Mouse (Mus musculus) lung, postnatal 25 days (tissue): ENCODE measurements around the gene Zfp13.

ENCODE experiments used
- DNase-seq: peaks from one replicate; pipeline ENCODE4 v3.0.0; 2022; ENCODE audit warnings: low spot score

The Zfp13 gene

DNA sequence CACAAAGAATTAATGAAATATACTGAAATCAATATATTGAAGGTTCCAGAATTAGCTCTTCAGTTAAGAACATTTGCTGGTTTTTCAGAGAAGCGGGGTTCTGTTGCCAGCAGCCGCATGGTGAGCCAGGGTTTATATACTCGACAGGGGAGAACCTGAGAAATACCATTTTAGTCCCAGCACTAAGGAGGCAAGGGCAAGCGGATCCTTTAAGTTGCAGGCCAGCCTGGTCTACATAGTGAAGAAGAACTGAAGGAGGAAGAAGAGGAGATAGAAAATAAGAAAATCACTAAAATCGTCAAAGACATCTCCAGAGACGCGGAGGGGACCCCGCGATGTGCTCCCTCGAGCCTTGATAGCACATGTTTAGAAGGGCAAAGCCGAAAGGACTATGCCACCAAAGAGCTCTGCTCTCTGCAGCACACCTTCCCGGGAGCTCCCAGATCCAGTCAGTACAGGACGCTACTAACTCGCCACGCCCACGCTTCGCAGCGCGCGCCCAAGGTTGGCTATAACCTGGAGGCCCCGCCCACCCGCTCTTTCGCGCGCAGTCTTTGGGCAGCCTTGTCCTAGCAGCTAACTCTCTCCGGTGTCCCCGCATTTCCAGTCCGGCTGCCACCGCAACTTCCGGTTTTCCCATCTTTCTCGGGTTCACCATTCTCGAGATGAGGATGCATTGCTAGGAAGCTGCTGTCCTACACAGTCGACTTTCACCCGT lies 6.9 kb downstream of the Zfp13 start:
- DNase-seq, result peak; percentile 95

- no peak for DNase-seq
Observed at GRCm38 (mm10) chr17:23587253-23587652, 12.0 kb downstream of the Zfp13 start.

DNA sequence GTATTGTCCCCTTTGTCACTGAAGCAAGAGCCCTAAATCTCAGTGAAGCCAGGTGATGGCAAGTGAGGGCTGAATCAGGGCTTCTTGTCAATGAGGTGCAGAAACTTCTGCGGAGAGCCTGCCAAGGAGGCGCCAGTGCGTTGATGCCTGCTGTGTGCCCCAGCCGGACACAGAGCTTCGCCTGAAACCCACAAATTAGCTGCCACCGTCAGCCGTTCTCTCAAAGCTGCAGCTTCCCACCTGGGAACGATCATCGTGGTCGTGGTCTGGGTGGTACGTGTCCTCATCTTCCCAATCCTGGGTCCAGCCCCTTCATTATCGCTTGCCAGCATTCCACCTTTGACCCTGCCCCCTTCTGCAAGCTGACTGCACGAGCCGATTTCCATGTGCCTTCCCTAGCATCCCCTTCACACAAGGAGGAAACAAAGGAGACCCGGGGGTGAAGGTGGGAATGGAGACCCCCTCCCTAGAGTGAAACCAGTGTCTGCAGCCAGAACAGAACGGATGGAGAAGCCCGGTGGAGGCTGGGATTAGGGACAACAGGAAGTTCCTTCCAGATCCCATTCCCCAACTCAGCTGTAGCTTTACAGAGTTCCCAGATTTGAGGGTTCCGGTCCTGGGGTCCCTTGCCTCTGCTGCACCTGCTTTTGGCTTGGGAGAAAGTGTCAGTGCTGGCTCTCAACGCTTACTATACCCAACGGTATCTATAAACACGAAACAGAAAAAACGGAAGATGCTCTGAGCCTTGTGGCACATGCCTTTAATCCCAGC lies 13.4 kb downstream of the Zfp13 start:
- no peak for DNase-seq

GRCm38 (mm10) chr17:23584786-23585185 lies 14.5 kb downstream of the Zfp13 start:
- no peak for DNase-seq

GRCm38 (mm10) chr17:23575951-23576552 lies 23.2 kb downstream of the Zfp13 start:
- no peak for DNase-seq

- DNase-seq, result no peak
Observed at GRCm38 (mm10) chr17:23574130-23574529, 25.2 kb downstream of the Zfp13 start.

GRCm38 (mm10) chr17:23572059-23572458 lies 27.2 kb downstream of the Zfp13 start:
- DNase-seq, result no peak

- no peak for DNase-seq
Observed at GRCm38 (mm10) chr17:23571084-23571483, 28.2 kb downstream of the Zfp13 start.

- peak; percentile 61 for DNase-seq
Observed at GRCm38 (mm10) chr17:23570017-23570416, 29.3 kb downstream of the Zfp13 start.

DNA sequence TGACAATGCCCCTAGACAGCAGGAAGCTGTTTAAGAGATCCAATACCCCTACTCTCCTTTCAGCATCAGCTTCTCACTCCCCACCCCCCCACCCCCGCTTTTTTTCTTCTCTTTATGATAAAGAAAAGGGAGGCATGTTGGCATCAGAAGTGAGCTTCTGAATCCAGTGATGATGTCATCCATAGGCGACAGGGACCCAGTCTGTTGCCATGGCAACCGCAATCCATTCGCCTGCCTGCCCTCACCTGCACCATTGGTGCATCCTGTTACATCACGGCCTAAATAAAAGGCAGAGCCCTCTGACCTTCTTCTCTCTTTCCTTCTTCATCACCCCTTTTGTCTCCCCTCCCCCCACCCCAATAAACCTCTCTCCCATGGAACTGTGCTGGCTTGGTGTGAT lies 30.9 kb downstream of the Zfp13 start:
- no peak for DNase-seq

GRCm38 (mm10) chr17:23566787-23567186 lies 32.5 kb downstream of the Zfp13 start:
- DNase-seq, result no peak

- no peak for DNase-seq
Observed at GRCm38 (mm10) chr17:23564368-23564715, 34.9 kb downstream of the Zfp13 start.

- DNase-seq, result peak; percentile 96
Observed at GRCm38 (mm10) chr17:23563595-23564367, 35.5 kb downstream of the Zfp13 start, which contains the start of gene Zfp213. Gene Zfp213 (minus strand): TSS chr17:23564238.

DNA sequence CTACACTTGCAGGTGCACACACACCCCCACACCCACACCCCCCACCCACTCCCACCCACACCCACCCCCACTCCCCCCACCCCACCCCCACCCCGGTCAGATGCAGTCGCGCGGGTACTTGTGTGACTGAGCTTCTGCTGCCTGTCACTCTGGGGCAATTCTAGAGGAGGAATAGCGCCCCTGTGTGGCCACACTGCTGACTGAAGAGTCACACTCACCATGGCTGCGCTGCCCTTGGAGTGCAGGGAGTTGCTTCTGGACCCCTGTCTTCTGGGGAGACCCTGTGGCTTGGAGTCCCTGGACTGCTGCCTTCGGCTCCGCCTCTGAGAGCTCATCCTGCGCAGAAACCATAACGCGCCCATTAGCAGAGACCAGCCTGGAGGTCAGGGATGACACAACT lies 39.5 kb downstream of the Zfp13 start:
- DNase-seq, result peak; percentile 46

DNA sequence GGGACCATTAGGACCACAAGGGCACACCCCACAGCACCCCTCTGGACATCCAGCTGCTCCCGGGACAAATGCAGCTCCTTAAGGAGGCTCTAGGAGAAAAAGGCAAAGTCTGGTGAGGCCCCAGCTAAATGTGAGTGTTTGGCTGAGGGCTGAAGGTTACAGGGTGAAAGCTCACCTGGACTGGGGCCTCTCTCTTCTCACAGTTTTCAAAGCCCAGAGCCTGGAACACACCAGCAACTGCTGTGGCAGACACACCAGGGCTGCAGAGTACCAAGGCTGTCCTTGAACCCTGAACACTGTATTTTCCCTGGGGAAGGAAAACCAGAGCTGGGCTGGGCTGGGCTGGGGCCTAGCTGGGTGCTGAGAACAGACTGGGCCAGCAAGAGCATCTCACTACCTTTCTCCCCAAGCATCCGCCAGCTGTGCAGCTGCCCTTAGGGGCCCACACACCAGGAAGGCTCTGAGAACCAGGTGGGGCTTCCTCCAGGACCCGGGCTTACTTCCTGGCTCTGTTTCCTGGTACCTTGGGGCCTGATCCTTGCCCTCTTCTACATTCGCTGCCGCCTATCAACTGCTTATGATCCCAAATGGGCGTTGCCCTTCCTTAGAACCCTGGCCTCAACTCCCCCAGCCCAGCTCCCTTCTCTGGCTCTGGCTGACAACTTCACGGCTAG lies 43.9 kb downstream of the Zfp13 start:
- DNase-seq, result no peak

DNA sequence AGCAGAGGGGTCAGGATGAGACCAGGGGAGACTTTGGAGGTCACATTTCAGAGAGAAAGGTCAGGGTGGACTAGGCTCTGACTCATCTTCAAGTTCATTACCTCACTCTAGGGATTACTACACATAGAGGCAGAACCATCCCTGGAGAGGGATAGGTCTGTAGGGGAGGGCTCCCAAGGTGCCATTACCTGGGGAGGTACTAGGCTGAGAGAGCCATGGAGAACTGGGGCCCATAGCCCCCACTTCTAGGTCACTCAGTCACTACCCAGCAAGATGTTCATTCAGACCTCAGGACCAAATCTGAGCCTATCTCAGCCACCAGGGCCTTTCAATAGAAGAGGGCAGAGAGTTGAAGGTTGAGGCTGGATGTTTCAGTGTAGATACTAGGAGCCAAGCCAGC lies 45.0 kb downstream of the Zfp13 start:
- DNase-seq, result no peak

- DNase-seq, result no peak
Observed at GRCm38 (mm10) chr17:23553634-23554120, 45.6 kb downstream of the Zfp13 start.

- DNase-seq, result no peak
Observed at GRCm38 (mm10) chr17:23552896-23553633, 46.2 kb downstream of the Zfp13 start.

DNA sequence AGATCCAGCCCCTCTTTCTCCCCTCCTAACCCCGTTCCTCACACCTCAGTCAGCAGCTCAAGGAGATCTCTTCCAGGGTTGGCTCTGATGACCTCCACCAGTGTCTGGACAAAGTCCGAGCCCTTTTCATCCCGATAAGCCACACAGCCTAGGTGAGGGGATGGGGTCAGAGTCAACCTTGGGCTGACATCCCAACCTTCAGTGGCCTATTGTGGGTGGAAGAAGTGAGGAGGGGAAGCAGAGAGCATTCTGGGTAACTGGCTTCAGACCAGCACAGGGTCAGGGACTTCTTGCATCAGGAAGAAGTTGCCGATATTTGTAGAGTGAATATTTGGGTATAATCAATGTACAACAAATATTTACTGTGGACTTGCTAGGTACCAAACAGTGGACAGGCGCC lies 47.3 kb downstream of the Zfp13 start:
- no peak for DNase-seq

DNA sequence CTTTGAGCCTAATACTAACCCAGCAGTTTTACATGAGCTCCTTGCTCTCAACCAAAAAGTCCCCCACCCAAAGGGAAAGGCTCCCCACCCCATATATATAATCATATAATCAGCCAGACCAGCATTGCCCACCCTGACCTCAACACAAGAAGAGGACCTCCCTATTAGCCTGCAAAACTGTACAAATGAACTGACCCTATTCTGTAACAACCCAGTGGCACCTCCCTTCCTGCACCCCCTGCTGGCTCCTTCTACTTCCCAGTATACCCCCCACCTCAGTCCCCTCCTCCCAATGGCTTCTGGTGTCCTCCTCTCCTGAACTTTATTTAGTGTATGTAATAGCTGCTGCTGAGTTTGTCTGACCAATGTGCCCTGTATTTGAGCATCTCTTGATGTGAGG lies 47.9 kb downstream of the Zfp13 start:
- no peak for DNase-seq

GRCm38 (mm10) chr17:23550856-23551255 lies 48.4 kb downstream of the Zfp13 start:
- DNase-seq, result no peak
